Mouse (Mus musculus) olfactory bulb, adult 2 months (tissue): Measurements from ENCODE around the gene B4gat1. TPM values are rescaled to one million over a fixed set of nuclear protein-coding genes. Genes with fewer than 3 reads are reported as not detected.
A peak's percentile ranks its signal among the peaks of the same experiment; 100 is the strongest.
"Not testable (repeated sequence)": the region's sequence is repeated elsewhere in the genome, so short reads cannot be mapped to it uniquely, and the experiment has no call there.

Experiments
- H3K27ac ChIP-seq: fragments of 200-500 bp; 2 replicates; pipeline ENCODE4 v1.5.1; 2012; ENCODE audit warnings: low read depth, low read length; ENCODE audit not compliant: insufficient read depth
- H3K4me1 ChIP-seq: fragments of 200-500 bp; 2 replicates; pipeline ENCODE4 v1.6.1; 2012; ENCODE audit warnings: low read length; ENCODE audit not compliant: control insufficient read depth, insufficient read depth
- H3K4me3 ChIP-seq: fragments of 200-500 bp; 2 replicates; pipeline ENCODE4 v1.5.1; 2012; ENCODE audit warnings: mild to moderate bottlenecking, low read depth, low read length, moderate library complexity; ENCODE audit not compliant: insufficient read depth
- CTCF ChIP-seq: fragments of 200-500 bp; IDR thresholded peaks from 2 replicates; pipeline ENCODE4 v1.5.1; 2012; ENCODE audit warnings: low read depth, mild to moderate bottlenecking, low read length, moderate library complexity; ENCODE audit not compliant: insufficient read depth
- POLR2A ChIP-seq: fragments of 200-500 bp; IDR thresholded peaks from 2 replicates; pipeline ENCODE4 v1.6.1; 2012; ENCODE audit warnings: mild to moderate bottlenecking, low read depth, low read length, moderate library complexity; ENCODE audit not compliant: insufficient read depth
- WGBS: fragments of 180-500 bp; shearing (Covaris S2); methylation state at CpG from one replicate; pipeline ENCODE4 v1.1.7; 2018; 5-methylcytosine and 5-hydroxymethylcytosine counted together
- polyA plus RNA-seq: library from polyadenylated mRNA; stranded (reverse); fragments of >200 nt; gene quantifications from 2 replicates; pipeline ENCODE4 v1.2.4, GENCODE M21; 2012; ENCODE audit warnings: low replicate concordance; ENCODE audit not compliant: missing spikeins, insufficient read depth, insufficient read length

B4gat1 gene
- polyA plus RNA-seq, 1 experiment: not detected

GRCm38 (mm10) chr19:5072389-5073019 lies 33.9 kb downstream of the B4gat1 start:
- peaks cover 32% of the 10 kb centered on the region for H3K4me1 ChIP-seq
- TF ChIP-seq POLR2A: no peak
- H3K4me3 ChIP-seq: peak overlapping the region; percentile 49
- WGBS: 4% methylated on average over 20 of the region's 20 CpGs
- no peak overlapping the region for H3K27ac ChIP-seq

GRCm38 (mm10) chr19:5073028-5073427 lies 34.4 kb downstream of the B4gat1 start:
- TF ChIP-seq CTCF (0 out of 2 replicates have a peak, but pooled peaks have one; percentile 19), POLR2A (no peak)
- Histone ChIP-seq H3K4me3 (peak overlapping the region; percentile 28; the same call in 1 of the 2 replicates), H3K27ac (no peak overlapping the region), H3K4me1 (peaks cover 28% of the 10 kb centered on the region)
- WGBS: under 1% methylated on average over 15 of the region's 15 CpGs

GRCm38 (mm10) chr19:5073518-5073917 lies 34.9 kb downstream of the B4gat1 start:
- Histone ChIP-seq H3K27ac (no peak overlapping the region), H3K4me3 (no peak overlapping the region), H3K4me1 (peaks cover 23% of the 10 kb centered on the region)
- TF ChIP-seq CTCF (no peak), POLR2A (no peak)
- 25% methylated on average over 5 of the region's 5 CpGs for WGBS

- Histone ChIP-seq H3K4me3 (no peak overlapping the region), H3K4me1 (peaks cover 16% of the 10 kb centered on the region), H3K27ac (no peak overlapping the region)
- WGBS: 88% methylated on average over 1 of the region's 1 CpGs
- TF ChIP-seq POLR2A (no peak), CTCF (no peak)
Observed at GRCm38 (mm10) chr19:5079279-5079678, 40.7 kb downstream of the B4gat1 start.

DNA sequence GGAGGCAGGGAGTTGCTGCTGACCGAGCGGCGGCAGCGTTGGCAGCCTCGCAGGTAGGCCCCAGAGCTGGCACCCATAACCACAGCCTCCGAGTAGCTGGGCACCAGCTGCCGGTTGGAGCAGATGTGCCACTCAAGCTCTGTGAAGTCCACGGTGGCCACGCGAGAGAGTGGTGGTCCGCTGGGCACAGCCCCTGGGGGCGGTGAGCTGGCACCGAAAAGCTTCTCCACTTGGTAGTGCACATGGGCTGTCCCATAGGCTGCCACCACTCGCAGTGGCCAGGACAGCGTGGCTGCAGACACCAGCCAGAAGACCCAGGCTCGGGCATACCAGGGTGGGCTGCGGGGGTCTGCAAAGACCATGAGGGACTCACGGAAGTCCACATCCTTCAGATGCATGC lies 43.4 kb downstream of the B4gat1 start:
- TF ChIP-seq CTCF (no peak), POLR2A (no peak)
- H3K4me1 ChIP-seq: peaks cover 16% of the 10 kb centered on the region
- 66% methylated on average over 18 of the region's 18 CpGs for WGBS
- H3K27ac ChIP-seq: no peak overlapping the region
- H3K4me3 ChIP-seq: no peak overlapping the region

DNA sequence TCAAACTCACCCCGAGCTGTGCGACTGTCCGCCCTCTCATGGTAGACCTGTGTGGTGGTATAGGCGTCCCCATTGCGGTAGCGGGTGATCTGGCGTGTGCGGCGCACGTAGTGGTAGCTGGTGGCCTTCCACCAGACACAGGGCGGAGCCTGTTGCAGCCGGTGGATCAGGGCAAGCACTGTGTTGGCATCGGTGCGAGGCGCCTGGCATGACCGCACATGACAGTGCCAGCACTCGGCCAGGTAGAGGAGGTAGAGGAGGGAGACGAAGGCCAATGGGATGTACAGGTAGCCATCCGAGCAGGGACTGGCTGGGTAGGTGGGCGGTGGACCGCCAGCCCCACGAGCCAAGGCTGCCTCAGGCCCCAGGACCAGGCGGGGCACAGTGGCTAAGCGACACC lies 44.0 kb downstream of the B4gat1 start:
- no peak overlapping the region for H3K4me3 ChIP-seq
- TF ChIP-seq POLR2A (no peak), CTCF (no peak)
- peaks cover 21% of the 10 kb centered on the region for H3K4me1 ChIP-seq
- H3K27ac ChIP-seq: no peak overlapping the region
- 83% methylated on average over 24 of the region's 24 CpGs for WGBS

- Histone ChIP-seq H3K27ac (peak overlapping the region; percentile 81), H3K4me1 (peaks cover 26% of the 10 kb centered on the region), H3K4me3 (peak overlapping the region; percentile 70)
- no peak for TF ChIP-seq CTCF
- 32% methylated on average over 3 of the region's 3 CpGs for WGBS
Observed at GRCm38 (mm10) chr19:5083961-5084833, 45.6 kb downstream of the B4gat1 start.

- WGBS: 1% methylated on average over 15 of the region's 15 CpGs
- Histone ChIP-seq H3K4me1 (peaks cover 29% of the 10 kb centered on the region), H3K27ac (peak overlapping the region; percentile 81), H3K4me3 (peak overlapping the region; percentile 70)
- TF ChIP-seq POLR2A (no peak), CTCF (no peak)
Observed at GRCm38 (mm10) chr19:5084834-5085144, 46.2 kb downstream of the B4gat1 start.

- Histone ChIP-seq H3K27ac (peak within 1 kb of the TSS; percentile 94), H3K4me1 (peaks cover 29% of the 10 kb centered on the region), H3K4me3 (peak within 1 kb of the TSS; percentile 70)
- TF ChIP-seq CTCF: no peak
- TF ChIP-seq POLR2A: peak; percentile 78; the same call in 1 of the 2 replicates
- under 1% methylated on average over 69 of the region's 69 CpGs for WGBS
Observed at GRCm38 (mm10) chr19:5085145-5085863, 46.7 kb downstream of the B4gat1 start, which contains the start of gene Tmem151a. Gene Tmem151a, minus strand, starts transcription at chr19:5085531.

DNA sequence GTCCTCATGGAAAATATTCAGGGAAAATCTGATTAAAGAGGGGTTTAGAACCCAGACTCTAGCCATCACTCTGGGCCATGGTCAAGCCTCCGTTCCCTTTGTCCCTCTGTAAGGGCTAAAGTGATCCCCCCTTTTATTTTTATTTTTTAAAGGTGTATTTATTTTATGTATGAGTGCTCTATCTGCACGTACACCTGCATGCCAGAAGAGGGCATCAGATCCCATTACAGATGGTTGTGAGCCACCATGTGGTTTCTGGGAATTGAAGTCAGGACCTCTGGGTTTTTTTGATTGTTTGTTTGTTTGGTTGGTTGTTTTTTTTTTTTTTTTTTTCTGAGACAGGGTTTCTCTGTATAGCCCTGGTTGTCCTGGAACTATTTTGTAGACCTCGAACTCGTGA lies 47.9 kb downstream of the B4gat1 start:
- WGBS: 56% methylated on average over 4 of the region's 4 CpGs
- H3K4me3 ChIP-seq: not testable (repeated sequence)

More for the DNA sequence above, 47.9 kb downstream of the B4gat1 start:
- H3K27ac ChIP-seq: not testable (repeated sequence)
- H3K4me1 ChIP-seq: peaks cover 29% of the 10 kb centered on the region
